Mouse (Mus musculus) neural tube, embryonic 12.5 days (tissue): ENCODE results near the gene Btnl10. TPM values are rescaled to one million over a fixed set of nuclear protein-coding genes. Genes with fewer than 3 reads are reported as not detected.

Experiments used
- ATAC-seq: fragments of 200-750 bp; cut with Nextera tagmentation; 2 replicates; pipeline ENCODE4 v1.8.0; 2017; ENCODE audit warnings: low read depth, mild to moderate bottlenecking, moderate TSS enrichment, moderate library complexity; ENCODE audit not compliant: low FRiP score
- H3K27ac ChIP-seq: fragments of 300-500 bp; sonication (generic); 2 replicates; pipeline ENCODE4 v1.5.1; 2016
- H3K27me3 ChIP-seq: fragments of 300-500 bp; sonication (generic); replicated peaks from 2 replicates; pipeline ENCODE4 v1.6.1; 2016; ENCODE audit warnings: mild to moderate bottlenecking
- H3K36me3 ChIP-seq: fragments of 300-500 bp; sonication (generic); 2 replicates; pipeline ENCODE4 v1.6.1; 2016; ENCODE audit warnings: mild to moderate bottlenecking
- H3K4me1 ChIP-seq: fragments of 300-500 bp; sonication (generic); 2 replicates; pipeline ENCODE4 v1.6.1; 2016
- H3K4me2 ChIP-seq: fragments of 300-500 bp; sonication (generic); replicated peaks from 2 replicates; pipeline ENCODE4 v1.6.1; 2016; ENCODE audit warnings: mild to moderate bottlenecking
- H3K4me3 ChIP-seq: fragments of 300-500 bp; sonication (generic); 2 replicates; pipeline ENCODE4 v1.5.1; 2016
- H3K9ac ChIP-seq: fragments of 300-500 bp; sonication (generic); 2 replicates; pipeline ENCODE4 v1.6.1; 2016; ENCODE audit warnings: mild to moderate bottlenecking
- H3K9me3 ChIP-seq: fragments of 300-500 bp; sonication (generic); 2 replicates; pipeline ENCODE4 v1.6.1; 2016; ENCODE audit warnings: mild to moderate bottlenecking
- WGBS: fragments of 180-500 bp; shearing (Covaris S2); methylation state at CpG from one replicate; pipeline ENCODE4 v1.1.7; 2016; 5-methylcytosine and 5-hydroxymethylcytosine counted together
- microRNA-seq: library from miRNA; unstranded; fragments of <30 nt; microRNA quantifications from one replicate; pipeline ENCODE4, GENCODE M21; 2017
- polyA plus RNA-seq: library from polyadenylated mRNA; unstranded; fragments of >200 nt; fragmentation: Nextera tagmentation; extraction: Ambion mirVana; gene quantifications from 2 replicates; pipeline ENCODE4 v1.2.1, GENCODE M21; 2016

Gene Btnl10
- polyA plus RNA-seq, 1 experiment from 2014 or later = not detected

DNA sequence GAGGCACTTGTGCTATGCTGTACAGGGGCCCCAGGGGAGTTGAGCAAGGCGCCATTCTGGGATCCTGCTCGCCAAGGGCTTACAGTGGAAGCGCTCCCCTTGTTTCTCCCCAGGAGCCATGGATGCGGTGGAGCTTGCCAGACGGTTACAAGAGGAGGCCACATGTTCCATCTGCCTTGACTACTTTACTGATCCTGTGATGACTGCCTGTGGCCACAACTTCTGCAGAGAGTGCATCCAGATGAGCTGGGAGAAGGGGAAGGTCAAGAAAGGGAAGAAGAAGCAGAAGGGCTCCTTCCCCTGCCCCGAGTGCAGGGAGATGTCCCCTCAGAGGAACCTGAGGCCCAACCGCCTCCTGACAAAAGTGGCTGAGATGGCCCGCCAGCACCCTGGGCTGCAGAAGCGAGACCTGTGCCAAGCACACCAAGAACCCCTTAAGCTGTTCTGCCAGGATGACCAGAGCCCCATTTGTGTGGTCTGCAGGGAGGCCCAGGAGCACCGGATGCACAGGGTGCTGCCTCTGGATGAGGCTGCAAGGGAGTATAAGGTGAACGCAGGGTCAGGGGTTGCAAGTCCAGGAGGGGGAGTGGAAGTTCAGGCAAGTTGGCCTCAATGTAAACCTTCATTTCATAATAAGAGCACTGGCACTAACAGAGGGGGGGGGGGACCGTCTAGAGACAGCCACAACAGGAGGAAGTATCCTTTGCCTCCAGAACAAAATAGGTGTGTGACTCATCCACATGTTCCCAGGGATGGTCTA is 47.5 kb downstream of the Btnl10 start:
- H3K36me3 ChIP-seq = peaks cover 14% of the 10 kb centered on the region; the same call in 1 of the 2 replicates
- ATAC-seq = no peak
- 0 out of 2 replicates have a peak, but pooled peaks cover 3% of the 10 kb centered on the region for H3K27me3 ChIP-seq
- no peak overlapping the region for H3K27ac ChIP-seq
- H3K4me1 ChIP-seq = peaks cover 14% of the 10 kb centered on the region; the same call in 1 of the 2 replicates
- 57% methylated on average over 12 of the region's 12 CpGs for WGBS
- H3K4me2 ChIP-seq = no peak overlapping the region
- H3K4me3 ChIP-seq = no peak overlapping the region
- H3K9me3 ChIP-seq = no peaks in the 10 kb centered on the region
- no peak overlapping the region for H3K9ac ChIP-seq

DNA sequence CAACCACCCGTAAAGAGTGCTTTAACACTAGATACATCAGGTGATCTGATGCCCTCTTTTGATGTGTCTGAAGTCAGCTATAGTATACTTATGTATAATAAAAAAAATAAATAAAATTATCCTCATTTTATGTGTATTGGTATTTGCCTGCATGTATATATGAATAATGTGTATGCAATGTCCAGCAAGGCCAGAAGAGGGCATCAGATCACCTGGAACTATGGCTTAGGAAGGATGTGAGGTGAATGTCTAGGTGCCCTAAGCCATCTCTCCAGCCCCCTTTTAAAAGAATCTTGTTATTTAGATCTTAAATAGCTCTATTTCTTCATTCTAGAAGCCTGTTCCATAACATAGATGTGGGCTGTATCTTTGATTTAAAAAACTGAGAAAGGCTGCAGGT is 49.6 kb downstream of the Btnl10 start:
- H3K9me3 ChIP-seq = no peaks in the 10 kb centered on the region
- no peak overlapping the region for H3K4me2 ChIP-seq
- peaks cover 14% of the 10 kb centered on the region; the same call in 1 of the 2 replicates for H3K4me1 ChIP-seq
- WGBS = 89% methylated on average over 1 of the region's 1 CpGs
- H3K36me3 ChIP-seq = peaks cover 31% of the 10 kb centered on the region; the same call in 1 of the 2 replicates
- no peak overlapping the region for H3K4me3 ChIP-seq
- no peak overlapping the region for H3K27ac ChIP-seq
- no peak overlapping the region for H3K9ac ChIP-seq
- no peaks in the 10 kb centered on the region for H3K27me3 ChIP-seq
- ATAC-seq = no peak

DNA sequence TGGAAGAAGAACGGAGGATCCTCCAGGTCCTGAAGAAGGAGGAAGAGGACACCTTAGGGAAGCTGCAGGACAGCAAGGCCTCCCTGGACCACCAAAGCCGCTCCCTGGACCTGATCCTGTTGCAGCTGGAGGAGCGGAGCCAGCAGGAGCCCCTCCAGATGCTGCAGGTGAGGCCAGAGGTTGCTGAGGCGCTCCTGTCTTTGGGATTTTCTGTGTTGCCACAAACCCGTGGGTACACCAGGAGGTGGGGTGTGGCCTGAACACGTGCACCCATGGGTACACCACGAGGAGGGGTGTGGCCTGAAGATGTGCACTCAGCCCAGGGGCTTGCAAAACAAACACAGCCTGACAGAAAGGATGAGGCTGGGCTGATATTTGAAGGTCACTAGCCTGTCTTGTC is 50.8 kb downstream of the Btnl10 start:
- H3K27ac ChIP-seq = no peak overlapping the region
- no peak overlapping the region for H3K4me2 ChIP-seq
- H3K36me3 ChIP-seq = peaks cover 31% of the 10 kb centered on the region; the same call in 1 of the 2 replicates
- H3K4me1 ChIP-seq = peaks cover 12% of the 10 kb centered on the region; the same call in 1 of the 2 replicates
- H3K9me3 ChIP-seq = no peaks in the 10 kb centered on the region
- 87% methylated on average over 7 of the region's 7 CpGs for WGBS
- H3K4me3 ChIP-seq = no peak overlapping the region
- ATAC-seq = no peak
- no peak overlapping the region for H3K9ac ChIP-seq
- H3K27me3 ChIP-seq = no peaks in the 10 kb centered on the region

- Histone ChIP-seq H3K9me3 (no peaks in the 10 kb centered on the region), H3K36me3 (peaks cover 31% of the 10 kb centered on the region; the same call in 1 of the 2 replicates), H3K4me3 (no peak overlapping the region), H3K4me1 (peaks cover 9% of the 10 kb centered on the region; the same call in 1 of the 2 replicates), H3K9ac (no peak overlapping the region), H3K27me3 (no peaks in the 10 kb centered on the region), H3K27ac (no peak overlapping the region), H3K4me2 (no peak overlapping the region)
- ATAC-seq = no peak
- 90% methylated on average over 8 of the region's 8 CpGs for WGBS
These were observed 51.3 kb downstream of the Btnl10 start for GRCm38 (mm10) chr11:58969027-58969426.

DNA sequence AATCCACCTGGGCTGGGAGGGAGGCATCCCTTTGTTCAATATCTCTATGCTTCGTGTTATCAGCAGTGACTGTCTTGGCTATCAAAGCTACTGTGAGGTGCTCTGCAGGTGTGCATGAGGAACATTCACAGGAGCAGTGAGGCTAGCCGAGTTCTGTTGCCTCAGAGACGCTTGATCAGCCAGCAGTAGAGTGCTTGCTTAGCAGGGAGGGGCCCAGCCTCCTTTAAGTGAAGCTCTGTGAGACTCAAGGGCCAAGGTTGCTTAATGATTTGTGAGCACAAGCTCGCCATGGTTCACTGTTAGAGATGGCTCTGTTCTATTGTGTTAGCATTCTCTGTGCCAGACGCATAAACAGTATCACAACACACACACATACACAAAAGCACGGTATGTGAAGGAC is 52.0 kb downstream of the Btnl10 start:
- WGBS = 83% methylated on average over 6 of the region's 6 CpGs
- H3K9ac ChIP-seq = no peak overlapping the region
- H3K4me2 ChIP-seq = no peak overlapping the region
- no peak overlapping the region for H3K27ac ChIP-seq
- no peaks in the 10 kb centered on the region for H3K27me3 ChIP-seq
- no peak for ATAC-seq
- no peak overlapping the region for H3K4me3 ChIP-seq
- peaks cover 36% of the 10 kb centered on the region; the same call in 1 of the 2 replicates for H3K36me3 ChIP-seq
- H3K4me1 ChIP-seq = peaks cover 8% of the 10 kb centered on the region; the same call in 1 of the 2 replicates
- no peaks in the 10 kb centered on the region for H3K9me3 ChIP-seq

DNA sequence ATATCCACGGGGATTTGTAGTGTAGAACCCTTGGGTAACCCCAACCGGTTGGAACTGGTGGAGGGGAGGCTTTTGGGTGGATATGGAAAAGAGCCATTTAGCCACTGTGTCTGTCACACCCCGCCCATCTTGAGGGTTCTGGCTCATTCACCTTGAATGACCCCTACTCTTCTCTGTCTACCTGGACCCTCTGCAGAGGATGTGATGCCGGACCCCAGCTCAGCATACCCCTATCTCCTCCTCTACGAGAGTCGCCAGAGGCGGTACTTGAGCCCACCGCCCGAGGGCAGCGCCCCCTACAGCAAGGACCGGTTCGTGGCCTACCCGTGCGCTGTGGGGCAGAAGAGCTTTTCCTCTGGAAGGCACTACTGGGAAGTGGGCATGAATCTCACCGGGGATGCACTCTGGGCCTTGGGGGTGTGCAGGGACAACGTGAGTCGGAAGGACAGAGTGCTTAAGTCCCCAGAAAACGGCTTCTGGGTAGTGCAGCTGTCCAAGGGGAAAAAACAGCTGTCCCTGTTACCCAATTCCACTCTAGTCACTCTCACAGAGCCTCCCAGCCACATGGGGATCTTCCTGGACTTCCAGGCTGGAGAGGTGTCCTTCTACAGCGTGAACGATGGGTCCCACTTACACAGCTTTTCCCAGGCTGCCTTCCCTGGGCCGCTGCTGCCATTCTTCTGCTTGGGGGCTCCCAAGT is 53.3 kb downstream of the Btnl10 start:
- Histone ChIP-seq H3K4me1 (peaks cover 3% of the 10 kb centered on the region; the same call in 1 of the 2 replicates), H3K27ac (no peak overlapping the region), H3K27me3 (no peaks in the 10 kb centered on the region), H3K9me3 (no peaks in the 10 kb centered on the region), H3K4me2 (no peak overlapping the region), H3K9ac (no peak overlapping the region), H3K36me3 (peaks cover 38% of the 10 kb centered on the region; the same call in 1 of the 2 replicates), H3K4me3 (no peak overlapping the region)
- no peak for ATAC-seq
- WGBS = 92% methylated on average over 21 of the region's 21 CpGs

- no peak overlapping the region for H3K4me3 ChIP-seq
- no peak overlapping the region for H3K4me2 ChIP-seq
- no peak overlapping the region for H3K9ac ChIP-seq
- H3K27ac ChIP-seq = no peak overlapping the region
- 95% methylated on average over 3 of the region's 3 CpGs for WGBS
- ATAC-seq = no peak
- H3K36me3 ChIP-seq = peaks cover 38% of the 10 kb centered on the region; the same call in 1 of the 2 replicates
- H3K9me3 ChIP-seq = no peaks in the 10 kb centered on the region
- H3K4me1 ChIP-seq = peaks cover 5% of the 10 kb centered on the region; the same call in 1 of the 2 replicates
- H3K27me3 ChIP-seq = no peaks in the 10 kb centered on the region
These were observed 54.1 kb downstream of the Btnl10 start for GRCm38 (mm10) chr11:58971796-58972195.

- Histone ChIP-seq H3K27ac (no peak overlapping the region), H3K4me2 (no peak overlapping the region), H3K4me1 (peaks cover 22% of the 10 kb centered on the region), H3K36me3 (peaks cover 30% of the 10 kb centered on the region; the same call in 1 of the 2 replicates), H3K4me3 (no peak overlapping the region), H3K9ac (no peak overlapping the region), H3K9me3 (no peaks in the 10 kb centered on the region), H3K27me3 (no peaks in the 10 kb centered on the region)
- WGBS = 87% methylated on average over 3 of the region's 3 CpGs
- ATAC-seq = no peak
These were observed 56.7 kb downstream of the Btnl10 start for GRCm38 (mm10) chr11:58974414-58974813.

Small RNAs within 50 kb of the gene (microRNA-seq; reads per million reads assigned to microRNA genes)
- 1.1 reads per million for gene Gm44313

Other genes starting within 250 kb of the Btnl10 start
- not detected in 2 replicates for gene Olfr320, start 236.8 kb upstream of the Btnl10 start, polyA plus RNA-seq
- gene Olfr319, start 218.7 kb upstream of the Btnl10 start, polyA plus RNA-seq = not detected in 2 replicates
- gene Olfr318, start 193.9 kb upstream of the Btnl10 start, polyA plus RNA-seq = not detected in 2 replicates
- gene Olfr317, start 178.7 kb upstream of the Btnl10 start, polyA plus RNA-seq = 0.06 and 0.16 TPM in 2 replicates
- gene Olfr316, start 165.2 kb upstream of the Btnl10 start, polyA plus RNA-seq = not detected in 2 replicates
- not detected in 2 replicates for gene Olfr315, start 144.7 kb upstream of the Btnl10 start, polyA plus RNA-seq
- not detected in 2 replicates for gene Olfr314, start 135.0 kb upstream of the Btnl10 start, polyA plus RNA-seq
- 5.2 and 7.4 TPM in 2 replicates for gene Fam183b, start 115.9 kb upstream of the Btnl10 start, polyA plus RNA-seq
- gene Olfr313, start 102.9 kb upstream of the Btnl10 start, polyA plus RNA-seq = not detected in 2 replicates
- not detected in 2 replicates for gene Olfr312, start 88.7 kb upstream of the Btnl10 start, polyA plus RNA-seq
- gene Olfr311, start 78.7 kb upstream of the Btnl10 start, polyA plus RNA-seq = not detected in 2 replicates
- 16.8 and 18.2 TPM in 2 replicates for gene Gm12258, start 70.8 kb upstream of the Btnl10 start, polyA plus RNA-seq
- 10.7 and 10.8 TPM in 2 replicates for gene 2810021J22Rik, start 50.7 kb upstream of the Btnl10 start, polyA plus RNA-seq
- 4.3 and 7.0 TPM in 2 replicates for gene Zfp39, start 13.7 kb upstream of the Btnl10 start, polyA plus RNA-seq
- gene Rnf187, start 21.0 kb downstream of the Btnl10 start, polyA plus RNA-seq = 594 and 608 TPM in 2 replicates
- gene Hist3h2ba, start 31.0 kb downstream of the Btnl10 start, polyA plus RNA-seq = 167 and 246 TPM in 2 replicates
- gene Hist3h2a, start 36.8 kb downstream of the Btnl10 start, polyA plus RNA-seq = 91.6 and 103 TPM in 2 replicates
- gene Trim17, start 36.8 kb downstream of the Btnl10 start, polyA plus RNA-seq = 0.84 and 1.0 TPM in 2 replicates
- gene Trim11, start 60.2 kb downstream of the Btnl10 start, polyA plus RNA-seq = 20.5 TPM in 2 replicates
- 0.42 TPM in 2 replicates for gene Obscn, start 218.5 kb downstream of the Btnl10 start, polyA plus RNA-seq
- 6.5 and 7.8 TPM in 2 replicates for gene Iba57, start 245.8 kb downstream of the Btnl10 start, polyA plus RNA-seq